Mouse (Mus musculus) liver, embryonic 13.5 days (tissue): ENCODE measurements at regions not wholly inside any gene's neighbourhood (a gene's known extent, or its start where the extent isn't known, plus 50 kb on each side); places are given as distances from the start of the nearest gene placed in this dataset.
"Not testable (repeated sequence)": the region's sequence is repeated elsewhere in the genome, so short reads cannot be mapped to it uniquely, and the experiment has no call there.

ENCODE experiments used
- ATAC-seq: fragments of 200-750 bp; cut with Nextera tagmentation; 2 replicates; pipeline ENCODE4 v1.8.0; 2017; ENCODE audit warnings: low read depth, mild to moderate bottlenecking, moderate number of reproducible peaks, moderate library complexity
- DNase-seq: peaks from one replicate; pipeline ENCODE4 v3.0.0; 2022
- H3K27ac ChIP-seq: fragments of 300-500 bp; sonication (generic); 2 replicates; pipeline ENCODE4 v1.5.1; 2015; ENCODE audit warnings: moderate library complexity, mild to moderate bottlenecking, inconsistent platforms
- H3K27me3 ChIP-seq: fragments of 300-500 bp; sonication (generic); 2 replicates; pipeline ENCODE4 v1.6.1; 2015; ENCODE audit warnings: mild to moderate bottlenecking, inconsistent platforms
- H3K36me3 ChIP-seq: fragments of 300-500 bp; sonication (generic); 2 replicates; pipeline ENCODE4 v1.6.1; 2015; ENCODE audit warnings: mild to moderate bottlenecking, inconsistent platforms
- H3K4me1 ChIP-seq: fragments of 300-500 bp; sonication (generic); replicated peaks from 2 replicates; pipeline ENCODE4 v1.6.1; 2015; ENCODE audit warnings: inconsistent platforms
- H3K4me2 ChIP-seq: fragments of 300-500 bp; sonication (generic); 2 replicates; pipeline ENCODE4 v1.6.1; 2015; ENCODE audit warnings: inconsistent platforms, mild to moderate bottlenecking, moderate library complexity
- H3K4me3 ChIP-seq: fragments of 300-500 bp; sonication (generic); replicated peaks from 2 replicates; pipeline ENCODE4 v1.5.1; 2015; ENCODE audit warnings: mild to moderate bottlenecking, inconsistent platforms
- H3K9ac ChIP-seq: fragments of 300-500 bp; sonication (generic); 2 replicates; pipeline ENCODE4 v1.6.1; 2015; ENCODE audit warnings: mild to moderate bottlenecking, inconsistent platforms
- H3K9me3 ChIP-seq: fragments of 300-500 bp; sonication (generic); replicated peaks from 2 replicates; pipeline ENCODE4 v1.6.1; 2016; ENCODE audit warnings: inconsistent platforms
- WGBS: fragments of 180-500 bp; shearing (Covaris S2); methylation state at CpG from one replicate; pipeline ENCODE4 v1.1.7; 2015; ENCODE audit not compliant: insufficient replicate concordance; 5-methylcytosine and 5-hydroxymethylcytosine counted together

DNA sequence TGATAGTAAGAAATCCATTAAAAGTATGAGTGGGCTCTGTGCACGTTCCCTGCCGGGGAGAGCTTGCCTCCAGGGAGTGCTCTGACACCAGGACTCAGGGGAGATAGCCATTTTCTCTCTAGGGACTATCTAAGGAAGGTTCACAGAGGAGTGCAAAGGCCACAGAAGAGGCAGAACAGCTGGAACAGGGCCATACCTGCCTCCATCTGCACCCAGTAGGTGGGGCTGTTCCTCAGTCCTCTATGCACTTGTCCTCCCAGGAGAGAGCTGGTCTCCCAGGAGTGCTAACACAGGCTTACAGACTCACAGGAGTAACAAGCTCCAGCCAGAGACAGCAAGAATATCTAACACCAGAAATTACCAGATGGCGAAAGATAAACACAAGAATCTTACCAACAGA, 212.7 kb downstream of the Kctd12 start:
- no peak overlapping the region for H3K4me3 ChIP-seq
- H3K27ac ChIP-seq, result no peak overlapping the region
- H3K27me3 ChIP-seq, result no peaks in the 10 kb centered on the region
- DNase-seq, result no peak
- H3K4me2 ChIP-seq, result no peak overlapping the region
- H3K9ac ChIP-seq, result no peak overlapping the region
- no peaks in the 10 kb centered on the region for H3K36me3 ChIP-seq
- H3K4me1 ChIP-seq, result no peaks in the 10 kb centered on the region
- ATAC-seq, result no peak
- whole genome bisulfite sequencing, result 46% methylated on average over 3 of the region's 3 CpGs
- H3K9me3 ChIP-seq, result no peaks in the 10 kb centered on the region

DNA sequence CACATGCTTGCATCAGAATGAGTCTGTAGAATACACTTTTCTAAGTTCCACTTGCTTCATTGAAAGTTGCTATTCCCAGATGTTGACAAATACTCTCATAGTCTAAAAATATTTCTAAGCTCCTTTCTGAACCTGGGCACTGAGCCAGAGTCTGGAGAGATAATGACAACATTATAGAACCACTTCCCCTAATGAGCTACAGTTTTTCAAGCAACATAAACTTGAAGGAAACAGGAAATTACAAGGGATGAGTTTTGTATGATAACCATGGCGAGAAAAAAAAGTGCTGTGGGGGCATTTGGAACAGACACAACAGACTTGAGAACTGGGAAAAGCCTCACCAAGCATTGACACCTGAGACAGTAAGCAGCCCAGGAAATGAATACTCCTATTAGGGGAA, 233.8 kb downstream of the Kctd12 start:
- H3K4me3 ChIP-seq, result no peak overlapping the region
- no peak overlapping the region for H3K9ac ChIP-seq
- H3K27ac ChIP-seq, result no peak overlapping the region
- 21% methylated on average over 1 of the region's 1 CpGs for WGBS
- no peaks in the 10 kb centered on the region for H3K9me3 ChIP-seq
- H3K36me3 ChIP-seq, result no peaks in the 10 kb centered on the region
- H3K27me3 ChIP-seq, result no peaks in the 10 kb centered on the region
- ATAC-seq (no peak), DNase-seq (no peak)
- H3K4me2 ChIP-seq, result no peak overlapping the region
- H3K4me1 ChIP-seq, result no peaks in the 10 kb centered on the region

DNA sequence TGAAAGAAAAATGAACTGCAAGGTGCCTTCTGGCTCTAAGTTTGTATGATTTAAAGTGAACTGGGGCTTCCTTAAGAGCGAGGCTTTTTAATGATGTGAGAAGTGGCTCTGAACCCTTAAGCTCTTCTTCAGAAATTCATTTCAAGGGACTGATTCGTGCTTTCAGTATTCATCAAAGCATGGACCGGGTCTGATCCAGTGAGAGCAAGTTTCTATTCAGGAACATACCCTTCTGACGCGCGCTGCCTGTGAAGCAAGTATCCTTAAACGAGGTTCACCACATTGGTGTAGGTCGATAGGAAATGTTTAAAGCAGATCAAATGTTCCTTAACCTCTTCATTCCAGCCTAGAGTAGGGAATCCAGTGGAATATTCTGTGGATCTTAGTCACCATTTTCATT, 240.1 kb downstream of the Kctd12 start:
- no peak overlapping the region for H3K9ac ChIP-seq
- no peak overlapping the region for H3K4me2 ChIP-seq
- no peaks in the 10 kb centered on the region for H3K9me3 ChIP-seq
- 69% methylated on average over 8 of the region's 8 CpGs for WGBS
- ATAC-seq (no peak), DNase-seq (no peak)
- H3K27ac ChIP-seq, result no peak overlapping the region
- no peak overlapping the region for H3K4me3 ChIP-seq
- no peaks in the 10 kb centered on the region for H3K36me3 ChIP-seq
- H3K4me1 ChIP-seq, result no peaks in the 10 kb centered on the region
- no peaks in the 10 kb centered on the region for H3K27me3 ChIP-seq

DNA sequence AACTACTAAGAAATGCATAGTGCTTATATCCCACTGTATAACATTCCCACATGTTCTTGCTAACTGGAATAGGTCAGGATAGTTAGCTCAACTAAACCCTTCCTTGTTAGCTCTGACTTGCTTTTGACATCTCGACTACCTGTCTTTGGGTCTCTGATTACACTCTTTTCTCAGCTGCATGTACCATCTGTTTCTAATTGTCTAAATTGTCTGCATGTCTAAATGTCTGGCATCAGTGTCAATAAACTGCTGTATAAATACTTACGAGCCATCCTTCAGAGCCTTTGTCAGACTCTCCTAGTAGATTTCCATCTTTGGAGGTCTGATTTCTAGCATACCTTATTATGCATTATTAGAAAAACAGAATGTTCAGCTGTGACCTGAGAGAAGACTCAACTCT, 245.8 kb downstream of the Kctd12 start:
- DNase-seq (no peak), ATAC-seq (no peak)
- Histone ChIP-seq H3K27me3 (no peaks in the 10 kb centered on the region), H3K4me2 (no peak overlapping the region), H3K9ac (no peak overlapping the region), H3K4me3 (no peak overlapping the region), H3K4me1 (no peaks in the 10 kb centered on the region), H3K36me3 (no peaks in the 10 kb centered on the region), H3K27ac (no peak overlapping the region), H3K9me3 (no peaks in the 10 kb centered on the region)
- WGBS, result 66% methylated on average over 2 of the region's 2 CpGs

DNA sequence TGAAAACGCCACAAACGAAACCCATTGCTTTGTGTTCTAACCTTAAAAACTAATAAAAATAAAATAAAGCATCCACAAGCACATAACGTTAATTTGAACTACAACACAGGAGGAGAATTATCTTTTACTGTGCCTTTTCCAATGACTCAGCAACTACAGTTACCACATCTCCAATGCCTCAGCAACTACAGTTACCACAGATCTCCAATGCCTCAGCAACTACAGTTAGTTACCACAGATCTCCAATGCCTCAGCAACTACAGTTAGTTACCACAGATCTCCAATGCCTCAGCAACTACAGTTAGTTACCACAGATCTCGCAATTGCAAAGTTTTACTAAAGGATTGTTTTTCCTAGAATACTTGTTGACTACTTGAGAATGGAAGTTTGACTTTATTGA, 248.7 kb downstream of the Kctd12 start:
- not testable (repeated sequence) for H3K4me1 ChIP-seq, H3K4me3 ChIP-seq, ATAC-seq, H3K27ac ChIP-seq, H3K9ac ChIP-seq, H3K4me2 ChIP-seq, H3K27me3 ChIP-seq, H3K9me3 ChIP-seq, DNase-seq, H3K36me3 ChIP-seq
- 60% methylated on average over 4 of the region's 4 CpGs for WGBS

DNA sequence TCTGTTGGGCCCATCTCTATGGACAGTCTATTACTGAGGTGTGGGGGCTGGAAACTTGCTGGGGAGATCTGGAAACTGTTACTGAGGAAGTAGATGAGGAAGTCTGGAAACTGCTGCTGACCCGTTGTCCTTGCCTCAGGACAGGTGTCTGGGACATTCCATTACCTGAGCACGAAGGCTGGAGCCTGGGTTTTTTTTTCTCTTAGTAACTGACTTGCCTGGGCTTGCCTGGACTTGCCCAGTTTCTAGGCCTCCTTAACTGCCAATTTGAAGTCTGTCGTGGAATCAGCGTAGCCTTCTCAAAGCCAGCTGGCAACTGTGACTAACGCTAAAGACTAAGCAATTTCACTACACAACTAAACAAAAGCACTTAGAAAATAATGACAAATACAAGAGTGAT, 250.7 kb downstream of the Kctd12 start:
- H3K27me3 ChIP-seq, result no peaks in the 10 kb centered on the region
- ATAC-seq, result no peak
- no peak overlapping the region for H3K27ac ChIP-seq
- WGBS, result 63% methylated on average over 5 of the region's 5 CpGs
- H3K9ac ChIP-seq, result no peak overlapping the region
- no peak for DNase-seq
- no peak overlapping the region for H3K4me3 ChIP-seq
- no peaks in the 10 kb centered on the region for H3K4me1 ChIP-seq
- H3K36me3 ChIP-seq, result no peaks in the 10 kb centered on the region
- H3K9me3 ChIP-seq, result no peaks in the 10 kb centered on the region
- no peak overlapping the region for H3K4me2 ChIP-seq

DNA sequence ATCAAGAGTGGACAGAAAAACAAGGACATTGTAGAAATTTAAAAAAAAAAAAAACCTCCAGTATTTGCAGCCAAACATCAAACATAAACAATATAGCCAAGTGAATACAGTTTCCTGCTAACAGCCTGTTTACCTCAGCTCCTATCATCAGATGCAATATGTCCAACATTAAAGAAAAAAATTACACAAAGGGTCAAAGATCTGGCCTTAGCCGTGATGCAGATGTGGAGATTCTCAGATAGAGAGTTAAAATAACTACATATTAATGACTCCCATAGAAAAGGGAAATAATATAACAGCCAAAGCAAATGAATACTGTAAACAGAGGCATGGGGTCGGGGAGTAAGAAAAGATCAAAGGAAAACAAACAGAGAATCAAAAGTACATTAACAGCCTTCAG, 259.8 kb downstream of the Kctd12 start:
- H3K9me3 ChIP-seq, result no peaks in the 10 kb centered on the region
- no peaks in the 10 kb centered on the region for H3K36me3 ChIP-seq
- no peak overlapping the region for H3K4me3 ChIP-seq
- H3K27me3 ChIP-seq, result no peaks in the 10 kb centered on the region
- no peaks in the 10 kb centered on the region for H3K4me1 ChIP-seq
- no peak overlapping the region for H3K4me2 ChIP-seq
- H3K9ac ChIP-seq, result no peak overlapping the region
- DNase-seq, result no peak
- 36% methylated on average over 2 of the region's 2 CpGs for WGBS
- no peak for ATAC-seq
- no peak overlapping the region for H3K27ac ChIP-seq

DNA sequence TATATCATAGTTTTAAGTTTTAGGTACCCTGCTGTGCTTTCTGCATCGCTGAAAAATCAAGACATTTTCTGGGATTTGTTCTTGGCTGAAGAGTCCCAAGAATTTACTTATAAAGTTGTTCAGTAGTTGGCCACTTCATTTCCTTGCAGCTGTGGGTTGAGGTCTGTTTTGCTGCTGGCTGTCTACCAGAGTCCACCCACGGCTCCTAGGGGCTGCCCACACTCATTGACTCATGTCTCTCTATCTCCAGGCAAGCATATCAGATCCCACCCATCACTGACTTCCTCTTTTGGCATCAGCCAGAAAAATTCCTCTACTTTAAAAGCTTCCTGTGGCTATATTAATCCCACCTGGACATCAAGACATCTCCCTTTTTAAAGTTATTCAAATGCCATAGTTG, 263.9 kb downstream of the Kctd12 start:
- no peak overlapping the region for H3K9ac ChIP-seq
- H3K4me1 ChIP-seq, result no peaks in the 10 kb centered on the region
- H3K27me3 ChIP-seq, result no peaks in the 10 kb centered on the region
- no peak for DNase-seq
- H3K4me2 ChIP-seq, result no peak overlapping the region
- 41% methylated on average over 2 of the region's 2 CpGs for WGBS
- no peak overlapping the region for H3K4me3 ChIP-seq
- H3K9me3 ChIP-seq, result no peaks in the 10 kb centered on the region
- H3K36me3 ChIP-seq, result no peaks in the 10 kb centered on the region
- H3K27ac ChIP-seq, result no peak overlapping the region
- no peak for ATAC-seq

DNA sequence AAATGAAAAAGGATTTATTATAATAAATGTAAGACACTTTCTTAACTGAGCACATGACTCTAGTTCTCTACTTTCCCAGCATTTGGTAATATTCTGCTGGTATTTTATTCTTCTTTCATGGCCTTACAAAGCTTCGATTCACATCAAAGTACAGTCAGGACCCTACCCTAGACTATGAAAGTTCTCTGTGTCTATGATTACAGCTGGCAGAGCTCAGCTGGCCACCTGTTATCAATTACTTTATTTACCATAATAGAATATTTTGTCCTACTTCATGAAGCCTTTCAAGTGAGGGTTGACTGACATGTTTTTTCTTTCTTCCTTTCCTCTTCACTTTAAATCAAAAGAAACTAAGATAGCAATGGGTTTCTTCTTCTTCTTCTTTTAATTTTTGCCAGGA, 269.8 kb downstream of the Kctd12 start:
- WGBS, result 73% methylated on average over 1 of the region's 1 CpGs
- no peaks in the 10 kb centered on the region for H3K36me3 ChIP-seq
- ATAC-seq, result no peak

DNA sequence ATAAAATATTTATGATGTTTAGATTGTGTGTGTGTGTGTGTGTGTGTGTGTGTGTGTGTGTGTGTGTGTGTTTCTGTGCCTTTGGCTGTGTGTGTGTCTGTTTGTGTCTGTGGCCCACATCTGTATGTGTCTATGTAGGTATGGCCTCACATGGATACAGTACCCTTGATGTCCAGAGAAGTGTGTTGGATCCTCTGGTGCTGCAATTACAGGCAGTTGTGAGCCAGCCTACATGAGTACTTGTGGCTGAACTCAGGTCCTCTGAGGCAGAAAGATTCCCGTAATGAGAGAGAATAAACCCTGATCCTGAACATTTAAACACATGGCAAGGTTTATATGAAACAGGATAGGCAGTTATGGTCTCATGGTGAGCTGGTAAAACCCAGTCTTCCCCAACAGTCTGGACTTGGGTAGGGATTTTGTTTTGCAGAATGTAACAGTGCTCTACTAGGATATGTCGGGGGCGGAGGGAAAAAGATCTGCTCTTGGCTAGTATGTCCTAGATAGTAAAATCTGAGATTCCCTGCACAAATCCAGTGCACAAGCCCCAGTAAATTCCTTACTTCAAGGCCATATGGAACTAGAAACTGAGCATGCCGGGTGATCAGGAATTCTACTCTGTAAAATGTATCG, 275.6 kb downstream of the Kctd12 start:
- DNase-seq, result no peak
- no peaks in the 10 kb centered on the region for H3K27me3 ChIP-seq
- no peaks in the 10 kb centered on the region for H3K4me1 ChIP-seq
- no peak overlapping the region for H3K4me3 ChIP-seq
- 75% methylated on average over 5 of the region's 5 CpGs for WGBS
- H3K36me3 ChIP-seq, result no peaks in the 10 kb centered on the region
- H3K4me2 ChIP-seq, result no peak overlapping the region
- no peaks in the 10 kb centered on the region for H3K9me3 ChIP-seq
- no peak for ATAC-seq
- no peak overlapping the region for H3K27ac ChIP-seq
- H3K9ac ChIP-seq, result no peak overlapping the region

More for the DNA sequence above, 269.8 kb downstream of the Kctd12 start:
- no peak overlapping the region for H3K4me2 ChIP-seq
- no peaks in the 10 kb centered on the region for H3K4me1 ChIP-seq
- H3K27me3 ChIP-seq, result no peaks in the 10 kb centered on the region
- H3K9me3 ChIP-seq, result no peaks in the 10 kb centered on the region
- no peak overlapping the region for H3K9ac ChIP-seq
- DNase-seq, result no peak
- H3K27ac ChIP-seq, result no peak overlapping the region
- no peak overlapping the region for H3K4me3 ChIP-seq

DNA sequence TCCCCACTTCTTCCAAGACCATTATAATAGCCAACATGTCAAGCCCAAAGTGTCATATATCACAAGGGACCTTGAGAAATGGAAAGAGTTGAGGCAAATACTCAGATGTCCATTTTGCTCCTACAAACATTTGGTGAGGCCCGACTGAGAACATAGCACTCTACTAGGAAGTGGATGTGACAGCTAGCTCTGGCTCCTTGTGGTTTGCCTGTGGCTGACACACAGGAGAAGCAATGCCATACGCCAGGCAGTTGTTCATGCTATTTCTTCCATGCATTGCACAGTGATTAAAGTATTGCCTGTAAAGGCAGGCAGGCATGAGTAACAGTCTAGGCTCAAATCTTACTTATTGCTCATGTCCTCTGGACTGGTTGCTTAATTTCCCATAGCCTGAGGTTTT, 281.3 kb downstream of the Kctd12 start:
- Histone ChIP-seq H3K27me3 (no peaks in the 10 kb centered on the region), H3K4me1 (no peaks in the 10 kb centered on the region), H3K4me2 (no peak overlapping the region), H3K36me3 (no peaks in the 10 kb centered on the region), H3K9me3 (no peaks in the 10 kb centered on the region), H3K9ac (no peak overlapping the region), H3K4me3 (no peak overlapping the region), H3K27ac (no peak overlapping the region)
- ATAC-seq (no peak), DNase-seq (no peak)
- 45% methylated on average over 2 of the region's 2 CpGs for WGBS

DNA sequence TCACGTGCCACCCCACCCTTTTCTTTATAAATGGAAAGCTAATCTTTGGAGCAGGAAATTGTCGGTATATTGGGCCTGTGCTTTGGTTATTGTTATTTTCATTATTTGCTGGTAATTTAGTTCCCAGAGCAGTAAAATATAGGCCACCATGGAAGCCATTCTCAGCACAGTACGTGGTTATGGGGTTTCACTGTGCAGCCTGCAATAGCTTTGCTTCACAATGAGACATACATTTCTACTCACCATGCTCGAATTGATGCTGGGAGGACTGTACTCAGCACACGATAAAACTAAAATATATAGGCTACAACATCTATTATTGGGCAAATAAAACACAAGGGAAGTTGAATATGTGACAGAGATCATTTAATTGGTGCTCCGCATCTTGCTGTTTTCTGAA, 282.0 kb downstream of the Kctd12 start:
- ATAC-seq, result no peak
- 54% methylated on average over 6 of the region's 6 CpGs for WGBS
- no peak overlapping the region for H3K9ac ChIP-seq

More for the DNA sequence above, 282.0 kb downstream of the Kctd12 start:
- no peak overlapping the region for H3K4me2 ChIP-seq
- no peaks in the 10 kb centered on the region for H3K4me1 ChIP-seq
- no peaks in the 10 kb centered on the region for H3K27me3 ChIP-seq
- H3K27ac ChIP-seq, result no peak overlapping the region
- DNase-seq, result no peak
- H3K36me3 ChIP-seq, result no peaks in the 10 kb centered on the region
- H3K9me3 ChIP-seq, result no peaks in the 10 kb centered on the region
- H3K4me3 ChIP-seq, result no peak overlapping the region
